Mouse (Mus musculus) skeletal muscle tissue, adult 2 months (tissue): Measurements from ENCODE around the gene Nmnat3.

Experiments
- DNase-seq: peaks from one replicate; pipeline ENCODE4 v3.0.0-alpha.2; 2012; ENCODE audit warnings: low read depth, low spot score

The Nmnat3 gene

DNA sequence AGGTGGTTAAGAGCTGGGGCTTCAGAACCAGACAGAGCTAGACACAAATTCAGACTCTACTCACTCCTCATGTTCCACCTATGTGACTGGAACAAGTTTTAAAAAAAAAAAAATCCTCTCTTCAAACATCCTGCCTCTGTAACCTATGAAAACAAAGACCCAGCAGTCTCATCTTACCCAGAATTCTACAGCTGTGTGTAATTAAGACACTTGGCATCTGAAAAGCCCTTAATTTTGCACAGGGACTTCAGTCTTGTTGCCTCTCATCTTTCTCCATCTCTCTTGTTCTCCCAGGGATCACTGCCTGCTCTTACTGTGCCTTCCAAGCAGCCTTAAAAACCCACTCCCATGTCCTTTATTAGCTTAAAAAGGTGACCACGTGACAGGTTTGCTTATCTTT lies 133.4 kb downstream of the Nmnat3 start:
- DNase-seq = no peak

- DNase-seq = no peak
These were observed 134.7 kb downstream of the Nmnat3 start for GRCm38 (mm10) chr9:98421903-98422302.

GRCm38 (mm10) chr9:98422656-98423055 lies 135.4 kb downstream of the Nmnat3 start, which contains the start of gene Rbp1:
Gene Rbp1 (plus strand): TSS chr9:98422961.
- DNase-seq = no peak

- no peak for DNase-seq
These were observed 136.5 kb downstream of the Nmnat3 start for GRCm38 (mm10) chr9:98423691-98424090.

DNA sequence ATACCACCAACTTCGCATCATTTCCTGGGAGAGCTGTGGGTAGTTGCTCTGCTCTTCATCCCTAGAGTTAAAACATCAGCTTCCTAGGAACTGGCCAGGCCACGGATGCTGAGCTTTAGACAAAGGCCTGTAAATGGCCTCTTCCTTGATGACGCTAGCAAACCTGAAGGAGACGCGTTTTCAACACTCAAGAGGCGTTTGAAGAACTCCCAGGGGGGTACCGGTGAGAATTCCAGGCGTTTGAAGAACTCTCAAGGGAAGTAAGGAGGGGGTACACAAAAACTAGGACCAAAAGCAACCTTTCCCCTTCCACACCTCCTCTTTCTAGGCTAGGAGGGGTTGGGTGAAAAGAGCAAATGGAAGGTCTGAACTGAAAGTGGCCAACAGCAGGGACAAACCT lies 137.1 kb downstream of the Nmnat3 start:
- DNase-seq = no peak

DNA sequence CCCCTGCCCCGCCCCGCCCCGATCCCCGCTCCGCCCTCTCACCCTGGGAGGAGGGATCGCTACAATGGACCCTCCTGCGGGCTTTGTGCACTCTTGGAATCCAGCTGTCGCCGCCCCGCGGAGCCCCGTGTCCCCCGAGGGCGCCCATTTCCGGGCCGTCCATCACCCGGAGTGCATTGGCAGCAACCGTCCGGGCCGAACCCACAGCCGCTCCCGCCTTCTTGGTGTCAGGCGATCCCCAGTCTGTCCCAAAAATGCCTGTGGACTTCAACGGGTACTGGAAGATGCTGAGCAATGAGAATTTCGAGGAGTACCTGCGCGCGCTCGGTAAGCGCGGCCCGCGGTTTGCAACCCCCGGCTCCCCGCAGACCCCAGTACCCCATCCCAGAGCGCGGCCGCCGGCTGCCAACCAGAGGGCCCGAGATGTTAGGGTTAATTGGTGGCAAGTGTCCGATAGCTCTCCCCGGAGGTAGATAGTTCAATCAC lies 137.5 kb downstream of the Nmnat3 start:
- no peak for DNase-seq

DNA sequence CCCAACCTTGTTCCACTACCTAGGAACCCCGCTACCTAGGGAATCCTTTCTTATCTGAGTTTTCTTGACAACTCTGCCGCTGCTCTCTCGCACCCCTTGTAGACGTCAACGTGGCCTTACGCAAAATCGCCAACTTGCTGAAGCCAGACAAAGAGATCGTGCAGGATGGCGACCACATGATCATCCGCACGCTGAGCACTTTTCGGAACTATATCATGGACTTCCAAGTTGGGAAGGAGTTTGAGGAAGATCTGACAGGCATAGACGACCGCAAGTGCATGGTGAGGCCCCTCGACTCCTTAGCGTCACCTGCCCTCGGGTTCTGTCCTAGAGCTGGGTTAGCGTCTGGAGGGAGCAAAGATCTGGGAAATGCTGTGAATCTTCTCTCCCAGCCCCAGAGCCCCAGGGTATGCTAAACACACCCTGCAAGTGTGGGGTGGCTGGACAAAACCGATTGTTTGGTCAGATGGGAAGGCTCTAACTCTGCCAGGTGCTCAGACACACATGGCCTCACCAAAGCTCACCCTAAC lies 138.2 kb downstream of the Nmnat3 start:
- DNase-seq = no peak

DNA sequence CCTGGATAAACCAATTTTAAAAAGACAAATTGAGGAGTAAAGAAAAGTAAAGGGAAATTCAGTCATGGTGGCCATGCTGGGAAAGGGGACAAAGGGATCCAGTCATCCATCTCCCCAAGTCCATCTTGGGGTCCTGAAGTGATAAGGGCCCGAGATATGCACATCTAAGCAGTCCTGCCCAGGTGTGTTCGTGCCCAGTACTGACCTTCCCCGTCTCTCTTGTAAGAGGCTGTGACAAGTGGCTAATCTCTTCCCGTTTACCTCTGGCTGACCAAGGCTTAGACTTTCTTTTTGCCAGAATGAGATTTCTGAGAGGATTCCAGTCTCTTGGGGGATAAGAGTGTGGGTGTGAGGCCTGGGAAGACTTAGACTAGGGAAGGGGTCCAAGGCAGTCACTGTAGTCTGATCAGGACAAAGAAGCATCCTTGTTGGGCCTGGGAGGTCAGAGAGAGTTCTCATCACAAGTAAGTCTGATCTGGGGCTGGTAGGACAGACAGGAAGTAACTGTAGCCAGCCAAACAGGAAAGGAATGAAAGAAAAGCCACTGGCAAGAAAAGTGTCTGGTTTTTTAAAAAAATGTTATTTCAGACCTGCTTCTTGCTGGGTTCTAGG lies 140.8 kb downstream of the Nmnat3 start:
- no peak for DNase-seq

GRCm38 (mm10) chr9:98428783-98429182 lies 141.5 kb downstream of the Nmnat3 start:
- DNase-seq = peak; percentile 36

DNA sequence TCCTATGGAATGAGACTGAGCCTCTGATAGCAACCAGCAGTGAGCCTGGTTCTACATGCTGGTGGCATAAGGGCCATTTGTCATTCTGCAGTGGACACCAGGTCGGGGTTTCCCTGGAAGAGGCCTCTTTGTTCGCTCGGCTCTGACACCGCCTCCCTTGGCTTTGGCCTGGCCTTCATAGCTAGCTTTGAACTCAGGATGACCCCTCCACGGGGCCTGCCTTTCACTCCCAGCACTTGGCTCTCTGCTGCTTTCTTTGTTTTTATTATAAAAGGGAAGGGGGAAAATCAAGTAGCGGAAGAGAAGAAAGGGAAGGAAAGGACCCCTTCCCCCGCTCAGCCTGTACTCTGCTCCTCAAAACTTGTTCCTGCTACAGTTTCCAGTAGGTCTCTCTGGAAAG lies 142.6 kb downstream of the Nmnat3 start:
- no peak for DNase-seq

DNA sequence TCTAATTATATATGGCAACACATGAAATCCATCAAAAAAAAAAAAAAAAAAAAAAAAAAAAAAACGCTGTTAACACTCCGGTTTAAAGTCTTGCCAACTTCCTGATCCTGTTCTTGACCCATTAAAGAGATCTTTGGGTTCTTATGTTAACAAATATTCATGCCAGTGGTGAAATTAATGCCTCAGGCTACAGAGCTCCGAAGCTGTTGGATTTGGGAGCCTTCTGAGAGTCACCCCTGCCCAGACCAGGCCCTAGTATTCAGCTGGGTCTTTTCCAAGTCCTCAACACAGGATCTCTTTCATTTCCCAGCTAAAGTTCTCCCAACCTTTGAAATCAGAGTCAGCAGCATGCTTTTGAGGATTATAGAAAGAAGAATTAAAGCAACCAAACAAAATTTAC lies 143.3 kb downstream of the Nmnat3 start:
- no peak for DNase-seq

DNA sequence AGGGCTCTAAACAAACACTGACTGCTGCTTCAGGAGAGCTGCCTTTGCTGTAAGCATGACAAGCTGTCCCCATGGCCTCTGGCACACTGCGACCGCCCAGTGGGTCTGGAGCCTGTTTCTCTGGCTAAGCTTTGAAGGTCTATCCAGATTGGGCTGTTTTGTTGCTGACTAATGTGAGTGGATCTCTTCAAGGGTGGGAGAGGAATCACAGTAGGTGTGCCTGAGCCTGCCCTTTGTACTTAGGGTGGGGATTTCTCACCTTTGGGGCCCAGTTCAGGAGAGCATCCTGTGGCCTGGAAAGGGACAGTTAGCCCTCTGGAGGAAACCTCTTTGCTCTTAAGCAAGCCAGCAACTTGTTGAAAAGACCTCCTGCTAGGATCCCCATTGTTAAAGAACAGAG lies 145.8 kb downstream of the Nmnat3 start:
- no peak for DNase-seq

- DNase-seq = no peak
These were observed 146.8 kb downstream of the Nmnat3 start for GRCm38 (mm10) chr9:98433956-98434588.

DNA sequence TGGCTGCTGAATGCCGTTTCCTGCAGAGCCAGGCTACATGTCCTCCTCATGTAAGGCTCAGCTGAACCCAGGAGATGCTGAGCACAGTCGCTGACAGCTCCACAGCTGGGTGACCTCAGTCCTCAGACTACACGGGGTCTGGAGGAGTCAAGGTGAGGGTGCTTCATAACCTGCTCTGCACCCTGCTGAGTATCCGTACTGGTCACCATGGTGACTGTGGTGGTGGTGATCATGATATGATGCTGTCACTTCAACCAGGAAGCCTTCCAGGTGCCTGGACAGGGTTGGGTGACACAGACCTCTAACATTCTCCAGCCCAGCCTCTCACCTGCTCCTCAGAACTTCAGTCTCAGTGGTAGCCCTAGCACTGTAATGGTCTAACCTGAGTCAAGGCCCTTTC lies 150.6 kb downstream of the Nmnat3 start:
- DNase-seq = no peak

GRCm38 (mm10) chr9:98439091-98439490 lies 151.9 kb downstream of the Nmnat3 start:
- no peak for DNase-seq

DNA sequence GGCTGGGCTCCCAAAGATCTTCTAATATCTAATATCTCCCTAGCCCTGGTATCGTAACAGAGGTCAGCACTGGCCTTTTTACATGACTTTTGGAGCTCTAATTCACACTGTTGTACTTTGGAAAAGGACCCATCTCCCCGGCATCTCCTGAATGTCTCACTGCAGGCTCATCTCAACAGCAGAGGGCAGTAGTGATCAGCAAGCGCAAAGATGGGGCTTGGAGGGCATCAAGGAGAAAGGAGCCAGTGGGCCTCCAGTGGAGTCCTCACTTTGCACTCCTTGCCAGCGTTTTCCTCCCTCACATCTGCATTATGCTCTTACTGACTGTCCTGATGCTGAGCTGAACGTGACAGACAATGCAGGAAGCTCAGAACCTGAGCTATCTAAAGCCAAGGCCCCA lies 155.4 kb downstream of the Nmnat3 start:
- no peak for DNase-seq

DNA sequence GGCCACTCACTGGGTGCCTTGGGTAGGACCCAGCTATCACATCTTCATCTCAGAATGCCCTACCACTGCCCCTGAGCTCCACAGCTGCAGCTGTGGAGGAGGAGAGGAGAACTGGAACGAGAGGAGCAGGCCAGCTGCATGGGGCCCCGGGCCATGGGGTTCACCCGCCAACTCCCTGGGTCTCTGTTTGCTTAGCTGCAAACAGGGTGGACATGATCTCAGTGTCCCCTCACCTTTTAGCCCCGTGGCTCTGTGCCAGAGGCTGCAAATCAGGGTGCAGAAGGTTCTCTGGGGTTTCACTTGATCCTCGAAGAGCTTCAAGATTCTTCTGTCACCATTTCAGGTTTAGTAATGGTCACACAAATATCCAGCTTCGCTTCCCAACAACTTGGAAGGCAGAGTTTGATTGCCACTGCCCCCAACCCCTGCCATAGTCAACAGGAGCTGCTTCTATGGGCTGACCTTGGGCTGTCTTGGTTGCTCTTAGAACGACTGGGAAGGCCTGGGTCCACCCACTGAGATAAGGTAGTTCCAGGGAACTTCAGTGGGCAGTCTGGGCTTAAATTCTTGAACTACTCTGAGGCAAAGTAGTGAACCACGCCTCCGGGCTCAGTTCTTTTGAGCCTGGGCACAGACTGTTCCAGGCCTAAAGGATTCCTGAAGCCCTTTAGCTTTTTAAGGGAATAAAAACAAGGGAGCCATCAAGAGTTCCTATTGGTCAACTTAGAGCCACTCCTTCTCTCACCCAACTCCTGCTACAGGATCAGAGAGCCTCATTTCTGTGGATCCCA lies 158.3 kb downstream of the Nmnat3 start:
- DNase-seq = no peak

GRCm38 (mm10) chr9:98450976-98451375 lies 163.7 kb downstream of the Nmnat3 start:
- DNase-seq = no peak

- no peak for DNase-seq
These were observed 179.5 kb downstream of the Nmnat3 start for GRCm38 (mm10) chr9:98466709-98467108.
